Mouse (Mus musculus) layer of hippocampus, adult 9-10 months (tissue): ENCODE results near the gene Sipa1l1.

Source experiments
- DNase-seq: peaks from one replicate; pipeline ENCODE4 v3.0.0; 2022; ENCODE audit warnings: low spot score

Gene Sipa1l1

DNA sequence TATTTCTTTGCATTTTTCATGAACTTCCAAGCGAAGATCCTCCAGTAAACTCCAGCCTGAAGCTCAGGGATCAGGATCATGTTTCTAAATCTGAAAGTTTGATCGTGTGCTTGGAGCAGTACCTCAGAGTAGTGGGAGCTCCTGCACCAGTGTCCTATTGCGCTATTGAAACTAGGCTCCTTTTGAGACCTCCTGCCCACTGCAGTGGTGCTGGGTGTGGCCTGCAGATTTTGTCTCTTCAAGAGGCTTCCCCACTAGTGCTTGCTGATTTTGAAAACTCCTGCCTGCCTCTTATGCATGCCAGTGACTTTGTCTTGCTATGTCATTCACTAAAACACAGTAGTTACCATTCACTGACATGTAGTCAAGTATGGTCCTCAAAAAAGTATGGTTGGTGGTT is 213.8 kb downstream of the Sipa1l1 start:
- DNase-seq, result no peak

DNA sequence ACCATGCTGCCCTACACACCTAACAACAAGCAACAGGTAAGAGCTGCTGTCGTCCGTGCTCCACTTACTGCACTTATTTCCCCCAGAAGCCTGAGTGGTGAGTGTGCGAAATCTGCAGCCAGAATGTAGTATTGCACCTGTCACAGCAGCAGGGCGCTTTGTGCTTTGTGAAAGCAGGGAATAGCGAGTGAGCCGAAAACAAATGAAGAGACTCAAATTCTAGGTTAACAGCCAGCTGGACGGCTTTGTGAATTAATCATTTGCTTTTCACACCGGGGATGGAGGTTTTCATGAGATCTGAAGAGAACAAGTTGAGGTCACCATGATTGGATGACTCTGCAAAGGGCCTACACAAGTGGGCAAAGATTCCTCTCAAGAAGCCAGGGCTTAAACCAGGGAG is 215.6 kb downstream of the Sipa1l1 start:
- no peak for DNase-seq

DNA sequence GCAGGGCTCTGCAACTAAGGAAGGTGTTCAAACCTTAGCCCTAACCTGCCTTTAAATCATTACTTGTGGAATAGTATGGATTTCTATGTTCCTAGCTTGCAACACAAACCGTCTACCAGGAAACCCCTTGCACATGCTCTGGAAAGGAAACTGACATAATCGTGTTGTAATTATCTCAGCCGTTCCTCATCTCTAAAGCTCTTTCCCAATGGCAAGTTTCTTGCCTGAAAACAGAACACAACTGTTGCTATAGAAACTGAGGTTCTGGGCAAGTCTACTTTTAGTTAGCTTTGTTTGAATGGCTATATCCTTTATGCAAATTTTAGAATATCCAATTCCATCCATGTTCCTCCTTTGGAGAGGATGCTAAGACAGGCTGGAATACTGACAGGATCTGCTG is 217.9 kb downstream of the Sipa1l1 start:
- DNase-seq, result no peak

DNA sequence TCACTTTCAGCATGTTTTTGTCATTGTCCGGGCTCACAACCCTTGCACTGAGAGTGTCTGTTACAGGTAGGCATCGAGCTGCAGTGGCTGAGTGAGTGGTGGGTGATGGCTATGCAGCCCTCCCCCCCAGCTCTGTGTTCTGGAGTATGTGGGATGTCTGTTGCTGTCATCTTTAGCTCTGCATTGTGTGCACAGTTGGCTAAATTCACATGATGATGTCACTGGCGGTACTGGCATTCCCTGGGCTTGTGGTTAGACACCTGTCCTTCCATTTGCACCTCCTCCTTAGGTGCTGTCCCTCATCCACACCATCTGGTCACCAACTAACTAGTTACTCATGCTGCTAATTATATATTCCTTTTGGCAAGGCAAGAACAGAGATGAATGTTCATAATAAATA is 218.5 kb downstream of the Sipa1l1 start:
- DNase-seq, result peak; percentile 73

DNA sequence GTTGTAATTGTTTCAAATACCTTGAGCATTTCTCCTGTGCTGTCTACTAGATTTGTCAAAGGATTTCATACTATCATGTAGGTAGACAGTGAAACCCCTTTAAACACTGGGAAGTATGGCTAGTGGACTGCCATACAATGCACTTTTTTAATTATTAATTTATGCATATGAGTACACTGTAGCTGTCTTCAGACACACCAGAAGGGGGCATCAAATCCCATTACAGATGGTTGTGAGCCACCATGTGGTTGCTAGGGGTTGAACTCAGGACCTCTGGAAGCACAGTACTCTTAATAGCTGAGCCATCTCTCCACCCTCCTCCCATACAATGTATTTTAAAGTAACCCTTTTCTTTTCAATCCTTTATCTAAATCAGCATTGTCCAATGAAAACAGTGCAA is 219.0 kb downstream of the Sipa1l1 start:
- DNase-seq, result no peak

DNA sequence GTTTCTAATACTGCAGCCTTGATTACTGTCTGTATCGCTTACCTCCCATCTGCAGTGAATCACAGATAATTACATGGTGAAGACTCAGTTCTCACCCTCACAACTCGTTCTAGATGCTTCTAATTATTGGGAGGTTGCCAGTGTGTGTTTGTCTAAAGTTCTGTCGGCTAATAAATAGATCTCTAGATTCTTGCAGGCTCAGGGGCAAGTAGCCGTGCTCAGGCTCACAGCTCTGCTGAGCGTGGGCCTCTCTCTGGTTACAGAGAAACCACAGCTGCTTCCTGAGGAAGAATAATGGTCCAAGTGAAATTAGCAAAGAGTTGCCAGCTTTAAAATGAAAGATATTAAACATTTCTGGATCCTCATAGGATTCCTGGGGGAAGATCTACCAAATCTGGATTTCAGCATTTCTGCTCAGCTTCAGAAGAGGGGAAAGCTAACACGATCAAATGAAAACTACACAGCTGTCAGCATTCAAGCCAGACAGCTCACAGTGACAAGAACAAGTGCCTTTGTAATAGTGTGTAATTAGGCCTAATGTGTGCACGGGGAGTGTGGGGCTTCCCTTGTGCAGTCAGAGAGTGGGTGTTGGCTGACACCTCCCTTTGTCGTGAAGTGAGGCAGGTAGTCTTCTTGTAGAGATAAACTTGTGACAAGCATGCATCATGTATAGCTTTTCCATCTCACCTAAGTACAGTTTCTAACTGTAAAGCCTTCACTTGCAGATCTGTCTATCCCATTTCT is 225.2 kb downstream of the Sipa1l1 start:
- DNase-seq, result no peak

DNA sequence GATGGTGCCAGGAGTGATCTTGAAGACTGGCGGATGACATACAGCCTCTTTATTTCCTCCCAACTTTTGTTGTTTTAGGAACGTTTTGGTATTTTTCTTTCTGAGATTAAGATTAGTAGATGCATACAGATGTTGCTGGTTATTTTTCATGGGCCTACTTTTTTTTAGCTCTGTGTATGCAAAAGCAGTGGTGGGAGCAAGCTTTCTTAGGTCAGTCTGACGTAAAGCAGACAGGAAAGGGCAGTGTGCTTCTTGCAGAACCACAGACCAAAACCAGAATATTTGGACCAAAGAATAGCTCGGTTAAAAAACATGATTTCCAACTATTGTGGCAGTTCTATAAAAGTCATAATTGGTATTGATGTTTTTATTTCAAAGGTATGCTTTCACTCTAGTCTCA is 226.1 kb downstream of the Sipa1l1 start:
- no peak for DNase-seq

GRCm38 (mm10) chr12:82397193-82397592 is 228.1 kb downstream of the Sipa1l1 start:
- no peak for DNase-seq

DNA sequence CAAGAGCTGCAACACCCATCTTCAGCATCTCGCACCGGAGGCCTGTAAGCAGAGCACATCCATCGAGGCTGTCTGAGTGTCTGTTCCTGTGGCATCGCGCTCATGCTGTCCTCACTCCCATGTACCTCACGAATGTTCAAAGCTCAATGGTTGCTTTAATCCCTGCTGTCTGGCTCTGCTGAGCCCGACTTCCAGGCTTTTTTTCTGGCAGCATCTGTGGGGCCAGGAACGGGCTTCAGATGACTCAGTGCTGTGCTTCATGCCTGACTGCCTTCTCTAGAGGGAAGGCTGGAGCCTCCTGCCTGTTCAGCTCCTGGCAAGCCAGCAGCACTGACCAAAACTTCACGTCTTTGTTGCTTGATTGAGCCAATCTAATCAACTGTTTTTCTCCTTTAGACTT is 228.6 kb downstream of the Sipa1l1 start:
- no peak for DNase-seq

GRCm38 (mm10) chr12:82398926-82399325 is 229.8 kb downstream of the Sipa1l1 start:
- DNase-seq, result no peak

DNA sequence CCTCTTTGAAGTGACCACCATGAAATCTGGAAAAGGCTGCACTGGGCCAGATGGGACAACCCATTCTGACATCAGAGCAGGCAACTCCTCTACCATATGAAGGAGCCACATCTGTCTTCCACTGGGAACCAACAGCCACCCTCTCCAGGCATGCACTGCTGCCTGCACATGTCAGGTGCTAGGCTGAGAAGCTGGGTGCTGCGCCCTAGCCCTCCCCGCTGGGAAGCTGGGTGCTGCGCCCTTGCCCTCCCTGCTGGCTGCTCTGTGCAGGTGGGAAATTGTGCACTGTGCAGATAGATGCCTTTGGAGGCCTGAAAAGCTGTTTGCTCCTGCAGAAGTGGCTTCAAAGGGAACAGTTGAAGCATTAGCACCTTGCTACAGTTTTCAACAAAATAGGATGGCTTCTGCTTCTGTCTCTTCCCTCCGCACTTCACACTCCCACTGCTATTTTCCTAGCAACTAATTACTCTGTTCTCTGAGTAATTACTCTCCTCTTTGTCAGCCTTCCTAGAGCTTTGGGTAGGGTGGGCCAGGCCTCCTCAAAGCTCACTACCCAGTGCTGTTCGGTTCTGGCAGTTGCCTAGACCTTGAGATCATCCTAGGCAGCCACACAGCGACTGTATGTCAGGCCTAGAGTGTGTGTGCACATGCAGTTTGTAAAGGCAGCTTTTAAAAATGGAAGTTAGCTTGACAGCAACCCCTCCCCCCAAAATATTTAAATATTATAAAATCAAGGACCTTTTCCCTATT is 231.0 kb downstream of the Sipa1l1 start:
- DNase-seq, result no peak

- no peak for DNase-seq
Observed at GRCm38 (mm10) chr12:82400783-82401182, 231.7 kb downstream of the Sipa1l1 start.

- no peak for DNase-seq
Observed at GRCm38 (mm10) chr12:82401440-82401839, 232.3 kb downstream of the Sipa1l1 start.

GRCm38 (mm10) chr12:82402635-82403034 is 233.5 kb downstream of the Sipa1l1 start:
- no peak for DNase-seq

DNA sequence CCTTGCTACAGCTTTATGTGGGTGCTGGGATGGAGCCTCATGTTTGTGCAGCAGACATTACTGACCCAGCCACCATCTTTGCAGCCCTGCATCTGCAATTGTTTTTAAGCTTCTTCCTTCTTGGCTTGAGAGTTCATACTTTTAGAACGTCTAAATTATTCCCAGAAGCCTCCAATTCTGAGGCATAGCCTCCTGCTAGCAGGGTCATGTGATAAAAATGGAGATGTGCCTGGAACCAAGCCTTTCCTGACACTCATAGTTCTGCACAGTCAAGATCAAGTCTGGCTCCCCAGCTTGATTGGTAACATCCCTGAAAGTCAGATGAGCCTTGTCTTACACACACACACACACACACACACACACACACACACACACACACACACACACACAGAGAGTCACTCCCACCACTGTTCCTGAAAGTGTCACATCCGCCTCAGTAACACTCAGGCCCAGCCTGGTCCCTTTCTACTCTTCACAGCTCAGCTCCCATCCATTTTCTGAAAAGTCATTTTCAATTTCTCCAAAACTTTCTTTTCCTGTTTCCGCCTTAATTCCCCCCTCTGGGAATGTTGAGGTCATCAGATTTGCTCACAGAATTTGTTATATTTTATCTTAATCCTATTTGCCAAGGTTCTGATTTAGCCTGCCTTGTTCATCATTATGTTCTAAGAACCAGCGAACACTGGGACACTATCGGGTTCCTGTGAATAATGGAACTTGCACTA is 238.6 kb downstream of the Sipa1l1 start:
- DNase-seq, result no peak

- no peak for DNase-seq
Observed at GRCm38 (mm10) chr12:82408486-82408885, 239.4 kb downstream of the Sipa1l1 start.

- DNase-seq, result no peak
Observed at GRCm38 (mm10) chr12:82409686-82410472, 240.8 kb downstream of the Sipa1l1 start.

DNA sequence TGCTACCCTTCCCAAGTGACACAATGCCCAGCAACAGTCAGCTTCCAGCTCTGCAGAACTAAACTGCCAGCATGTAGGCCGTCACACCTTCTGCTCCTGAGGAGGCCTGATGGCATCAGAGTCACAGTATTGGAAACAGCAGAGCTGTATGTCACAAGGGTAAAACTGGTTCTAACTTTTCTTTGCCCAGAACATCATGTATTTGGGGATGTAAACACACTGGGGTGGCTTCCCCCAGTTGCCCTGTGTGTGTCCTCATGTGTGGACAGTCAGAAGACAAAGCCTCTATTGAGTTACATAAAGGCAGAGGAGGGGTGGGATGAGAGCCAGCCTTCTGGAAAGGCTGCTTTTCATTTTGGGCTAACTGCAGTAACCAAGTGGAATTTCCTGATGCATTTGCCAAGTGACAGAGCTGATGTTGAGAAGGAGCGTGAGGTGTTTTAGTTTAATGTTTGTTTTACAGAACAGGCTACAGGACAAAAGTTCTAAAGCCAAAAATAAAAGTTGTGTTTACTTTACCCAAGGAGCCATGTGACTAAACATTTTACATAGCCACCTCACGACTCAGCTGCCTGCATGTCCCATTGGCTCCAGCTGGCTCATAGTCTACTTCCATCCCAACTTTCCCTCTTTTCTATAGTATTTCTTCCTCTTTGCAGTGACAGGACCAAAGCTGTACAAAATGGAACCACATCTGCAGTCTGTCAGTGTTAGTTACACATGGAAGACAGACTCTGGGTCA is 243.3 kb downstream of the Sipa1l1 start:
- peak; percentile 35 for DNase-seq

DNA sequence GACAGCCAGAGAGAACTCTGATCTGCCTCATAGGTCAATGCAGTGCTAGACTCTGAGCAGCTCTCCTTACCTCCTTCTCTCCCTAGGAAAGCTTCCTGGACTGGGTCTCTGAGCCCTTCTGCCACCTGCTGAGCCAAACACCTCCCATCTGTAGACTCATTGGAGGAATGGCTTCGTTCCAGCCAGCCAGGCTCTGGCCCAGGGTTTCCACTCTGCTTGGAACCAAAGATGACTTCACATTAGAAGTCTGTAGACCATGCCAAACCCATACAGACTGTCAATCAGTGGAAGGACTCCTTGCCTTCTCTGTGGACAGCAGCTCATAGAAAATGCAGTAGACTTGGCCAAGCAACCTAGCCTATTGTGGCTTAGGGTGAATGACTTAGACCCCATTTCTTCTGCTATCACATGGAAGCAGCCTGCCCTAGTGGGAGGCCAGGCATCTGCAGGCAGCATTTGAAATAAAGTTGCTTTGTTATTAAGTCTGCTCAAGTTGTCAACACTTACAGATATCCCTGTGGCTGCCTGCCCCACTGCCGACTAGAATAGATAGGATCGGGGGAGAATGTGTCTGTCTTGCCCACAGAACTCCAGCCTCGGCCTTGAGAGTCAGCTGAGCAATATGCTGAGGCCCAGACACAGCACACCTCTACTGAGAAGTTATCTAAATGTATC is 246.7 kb downstream of the Sipa1l1 start:
- no peak for DNase-seq

DNA sequence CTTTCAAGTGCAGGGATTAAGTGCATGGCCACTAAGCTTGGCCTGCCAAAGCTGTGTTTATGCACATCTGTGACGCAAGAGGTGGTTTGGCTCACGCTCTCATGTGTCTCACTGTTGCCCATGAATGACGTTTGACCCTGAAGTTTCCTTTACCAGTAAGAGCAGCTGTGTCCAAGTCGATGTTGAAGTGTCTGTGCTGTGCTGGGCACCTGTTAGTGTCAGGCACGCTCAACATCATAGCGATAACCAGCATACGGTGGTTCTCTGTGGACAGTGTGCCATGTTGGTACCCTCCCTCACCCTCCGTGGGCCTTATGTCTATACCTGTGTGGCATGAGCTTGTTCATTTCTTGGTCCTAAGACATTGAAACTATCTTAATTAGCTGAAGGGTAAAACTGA is 249.9 kb downstream of the Sipa1l1 start:
- no peak for DNase-seq

DNA sequence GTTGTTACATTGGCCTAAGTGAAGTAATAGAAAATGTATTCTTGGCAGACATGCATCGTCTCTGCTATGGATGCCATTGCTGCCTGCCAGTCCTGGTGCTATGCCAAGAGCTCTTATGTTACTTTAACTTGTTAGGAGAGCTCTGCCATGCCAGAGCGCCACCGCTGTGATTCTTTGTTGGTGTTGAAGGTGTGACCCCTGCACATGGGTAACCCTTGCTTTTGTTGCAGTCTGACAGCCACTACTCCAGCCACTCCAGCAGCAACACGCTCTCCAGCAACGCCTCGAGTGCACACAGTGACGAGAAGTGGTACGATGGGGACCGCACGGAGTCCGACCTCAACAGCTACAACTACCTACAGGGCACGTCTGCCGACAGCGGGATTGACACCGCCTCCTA is 255.7 kb downstream of the Sipa1l1 start:
- DNase-seq, result no peak
